In the genomic region with DNA sequence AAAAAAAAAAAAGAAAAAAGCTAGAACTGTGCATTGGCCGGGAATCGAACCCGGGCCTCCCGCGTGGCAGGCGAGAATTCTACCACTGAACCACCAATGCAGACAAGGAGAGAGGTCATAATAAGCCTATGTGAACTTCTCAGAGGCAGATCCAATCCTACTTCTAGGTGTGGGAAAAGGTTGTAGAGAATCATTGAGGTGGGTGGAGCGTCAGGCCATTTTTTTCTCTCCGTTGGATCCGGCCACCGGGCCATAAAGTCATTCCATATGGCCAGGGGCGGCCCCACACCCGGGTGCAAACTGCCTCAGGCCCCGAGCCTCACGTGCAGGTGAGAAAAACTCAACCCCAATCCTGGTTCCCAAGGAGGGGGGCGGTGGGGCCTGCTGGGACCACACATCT, we compare ENCODE assay signal across 1 mouse cellular context.
TF ChIP-seq lines count a peak whose summit lies in the region.

No protein-coding gene starts in this region.

TF ChIP-seq in MEL, 35 proteins besides CTCF, POLR2A, EP300 and RAD21 (continued from another document):
- no peak for TF ChIP-seq MYB (IDR thresholded peaks at IDR 0.05; ENCODE audit: low read depth, low read length)
- peak; percentile 40; the same call in 1 of the 2 replicates for TF ChIP-seq BHLHE40 (IDR thresholded peaks at IDR 0.05; ENCODE audit: borderline replicate concordance, low read depth, low read length)
- peak; percentile 65; the same call in 1 of the 2 replicates for TF ChIP-seq SIN3A (IDR thresholded peaks at IDR 0.05; ENCODE audit: low read length)
- no peak for TF ChIP-seq GABPA (IDR thresholded peaks at IDR 0.05; ENCODE audit: low read depth, low read length)
- TF ChIP-seq HCFC1 (IDR thresholded peaks at IDR 0.05; ENCODE audit: low read depth, low read length): 0 out of 2 replicates have a peak, but pooled peaks have one; percentile 11
